Comparison of ENCODE assay signal across 19 mouse cellular contexts in genomic region chr2:106425451-106425881, GRCm38 (mm10).
DNase-seq lines count a peak whose midpoint lies in the region; ATAC-seq lines count a peak whose summit lies in the region.
"Had no signal": no experiment of that assay in that cellular context is flagged by ENCODE, and none has a peak within 500 bp of the region (broad histone marks: within the 10 kb centered on the region; RNA-seq: fewer than 3 reads in every experiment).

No protein-coding gene starts in this region.

- H3K9me3 ChIP-seq in forebrain, embryonic 13.5 days (replicated peaks): no peaks in the 10 kb centered on the region
- H3K9me3 ChIP-seq: hindbrain, embryonic 13.5 days; liver, embryonic 12.5 days had no signal

- DNase-seq in adrenal gland, adult 18-20 months (ENCODE audit: low spot score in 2 of 2): peak; percentile 8 to 28
- no peak for DNase-seq in adrenal gland, postnatal 4 days (ENCODE audit: low spot score in 2 of 2)
- DNase-seq in retina, postnatal 1 day: peak; percentile 12
- DNase-seq in retina, embryonic 14.5 days (ENCODE audit: low spot score): no peak
- DNase-seq in left cerebral cortex, postnatal 14 days (ENCODE audit: low spot score in 2 of 2): no peak
- no peak for DNase-seq in lung, adult 18-20 months
- DNase-seq in urinary bladder, postnatal 4 days (ENCODE audit: low spot score in 2 of 2): no peak
- DNase-seq: cerebellum, postnatal 14 days; gastrocnemius, adult 2 months; heart, adult 11 months; kidney, adult 18-20 months; kidney, postnatal 25 days; lung, postnatal 10 days had no signal

- H3K4me2 ChIP-seq in forebrain, embryonic 13.5 days: no peak overlapping the region
- H3K4me2 ChIP-seq: hindbrain, embryonic 13.5 days; liver, embryonic 12.5 days had no signal

- no peaks in the 10 kb centered on the region for H3K27me3 ChIP-seq in forebrain, embryonic 13.5 days
- H3K27me3 ChIP-seq: CH12.LX; liver, embryonic 12.5 days; megakaryocyte, embryonic 14.5 days had no signal

- 22% methylated on average over 4 of the region's 4 CpGs for WGBS in forebrain, embryonic 13.5 days

- intact Hi-C loops in left cerebral cortex, postnatal 14 days (cut with DNase I): no loop called here

- no peak overlapping the region for H3K9ac ChIP-seq in forebrain, embryonic 13.5 days
- H3K9ac ChIP-seq: hindbrain, embryonic 13.5 days; liver, embryonic 12.5 days had no signal

- H3K27ac ChIP-seq in forebrain, embryonic 13.5 days: 0 out of 2 replicates have a peak overlapping the region, but pooled peaks have one; percentile 15
- H3K27ac ChIP-seq: gastrocnemius, adult 2 months; hindbrain, embryonic 13.5 days; liver, embryonic 12.5 days had no signal

- H3K36me3 ChIP-seq in forebrain, embryonic 13.5 days (ENCODE audit: poor library complexity, severe bottlenecking): no peaks in the 10 kb centered on the region
- H3K36me3 ChIP-seq: hindbrain, embryonic 13.5 days; liver, embryonic 12.5 days had no signal

- ATAC-seq in forebrain, embryonic 13.5 days: peak; percentile 91
- ATAC-seq: activated CD4-positive, CD25-positive, alpha-beta regulatory T cell, adult 4 months; liver, embryonic 12.5 days had no signal

- no peak overlapping the region for H3K4me3 ChIP-seq in forebrain, embryonic 13.5 days
- H3K4me3 ChIP-seq: gastrocnemius, adult 2 months; hindbrain, embryonic 13.5 days; liver, embryonic 12.5 days had no signal

- H3K4me1 ChIP-seq in forebrain, embryonic 13.5 days: peaks cover 21% of the 10 kb centered on the region
- H3K4me1 ChIP-seq: hindbrain, embryonic 13.5 days; liver, embryonic 12.5 days had no signal

Comparison
In these comparisons a context has a peak if more than half of its experiments do, and no peak if none do; other contexts are left out.
1. DNase-seq: peak in adrenal gland, adult 18-20 months (2 of 2) and retina, postnatal 1 day (single experiment); none in adrenal gland, postnatal 4 days (0 of 2), retina, embryonic 14.5 days (single experiment), left cerebral cortex, postnatal 14 days (0 of 2), lung, adult 18-20 months (0 of 2) and urinary bladder, postnatal 4 days (0 of 2).